Mouse (Mus musculus): ENCODE data around the gene Xpnpep1. TPM values are rescaled to one million over a fixed set of nuclear protein-coding genes. Genes with fewer than 3 reads are reported as not detected.

Gene Xpnpep1
- polyA plus RNA-seq, 1 experiment from 2014 or later: 167 TPM

- 49% methylated on average over 12 of the region's 12 CpGs for WGBS
- Histone ChIP-seq H3K27me3 (no peaks in the 10 kb centered on the region), H3K9ac (no peak overlapping the region), H3K4me1 (peaks cover 21% of the 10 kb centered on the region), H3K36me3 (no peaks in the 10 kb centered on the region), H3K4me2 (no peak overlapping the region), H3K4me3 (no peak overlapping the region), H3K9me3 (no peaks in the 10 kb centered on the region), H3K27ac (no peak overlapping the region)
- ATAC-seq (ENCODE audit: borderline replicate concordance, extremely low read depth, low FRiP score, low TSS enrichment): no peak
Measured at GRCm38 (mm10) chr19:53064292-53064971, 24.4 kb upstream of the Xpnpep1 start.

- H3K9ac ChIP-seq: no peak overlapping the region
- H3K27me3 ChIP-seq: no peaks in the 10 kb centered on the region
- ATAC-seq (ENCODE audit: borderline replicate concordance, extremely low read depth, low FRiP score, low TSS enrichment): no peak
- no peaks in the 10 kb centered on the region for H3K9me3 ChIP-seq
- H3K27ac ChIP-seq: no peak overlapping the region
- H3K4me3 ChIP-seq: no peak overlapping the region
- no peak overlapping the region for H3K4me2 ChIP-seq
- 48% methylated on average over 3 of the region's 3 CpGs for WGBS
- H3K36me3 ChIP-seq: no peaks in the 10 kb centered on the region
- peaks cover 19% of the 10 kb centered on the region for H3K4me1 ChIP-seq
Measured at GRCm38 (mm10) chr19:53062046-53062445, 22.0 kb upstream of the Xpnpep1 start.

GRCm38 (mm10) chr19:53059344-53060111, 19.5 kb upstream of the Xpnpep1 start:
- H3K4me1 ChIP-seq: 0 out of 2 replicates have a peak, but pooled peaks cover 3% of the 10 kb centered on the region
- H3K4me3 ChIP-seq: no peak overlapping the region
- H3K36me3 ChIP-seq: no peaks in the 10 kb centered on the region
- peak; percentile 7; the same call in 1 of the 2 replicates for ATAC-seq (ENCODE audit: borderline replicate concordance, extremely low read depth, low FRiP score, low TSS enrichment)
- H3K27ac ChIP-seq: no peak overlapping the region
- no peaks in the 10 kb centered on the region for H3K27me3 ChIP-seq
- no peak overlapping the region for H3K9ac ChIP-seq
- no peaks in the 10 kb centered on the region for H3K9me3 ChIP-seq
- no peak overlapping the region for H3K4me2 ChIP-seq
- 80% methylated on average over 16 of the region's 16 CpGs for WGBS

GRCm38 (mm10) chr19:53058726-53059334, 18.8 kb upstream of the Xpnpep1 start:
- H3K27ac ChIP-seq: no peak overlapping the region
- WGBS: 73% methylated on average over 8 of the region's 8 CpGs
- H3K36me3 ChIP-seq: no peaks in the 10 kb centered on the region
- peak; percentile 67; the same call in 1 of the 2 replicates for ATAC-seq (ENCODE audit: borderline replicate concordance, extremely low read depth, low FRiP score, low TSS enrichment)
- no peaks in the 10 kb centered on the region for H3K4me1 ChIP-seq
- H3K4me2 ChIP-seq: no peak overlapping the region
- no peak overlapping the region for H3K9ac ChIP-seq
- H3K9me3 ChIP-seq: no peaks in the 10 kb centered on the region
- no peaks in the 10 kb centered on the region for H3K27me3 ChIP-seq
- no peak overlapping the region for H3K4me3 ChIP-seq

- Histone ChIP-seq H3K27ac (no peak overlapping the region), H3K4me2 (no peak overlapping the region), H3K36me3 (no peaks in the 10 kb centered on the region), H3K4me1 (no peaks in the 10 kb centered on the region), H3K27me3 (no peaks in the 10 kb centered on the region), H3K9me3 (no peaks in the 10 kb centered on the region), H3K9ac (no peak overlapping the region), H3K4me3 (no peak overlapping the region)
- ATAC-seq (ENCODE audit: borderline replicate concordance, extremely low read depth, low FRiP score, low TSS enrichment): no peak
- 68% methylated on average over 16 of the region's 16 CpGs for WGBS
Measured at GRCm38 (mm10) chr19:53057980-53058725, 18.1 kb upstream of the Xpnpep1 start.

GRCm38 (mm10) chr19:53053355-53053754, 13.3 kb upstream of the Xpnpep1 start:
- WGBS: 79% methylated on average over 16 of the region's 16 CpGs
- no peaks in the 10 kb centered on the region for H3K27me3 ChIP-seq
- no peak overlapping the region for H3K4me3 ChIP-seq
- peaks cover 11% of the 10 kb centered on the region; the same call in 1 of the 2 replicates for H3K4me1 ChIP-seq
- no peaks in the 10 kb centered on the region for H3K9me3 ChIP-seq
- no peak for ATAC-seq (ENCODE audit: borderline replicate concordance, extremely low read depth, low FRiP score, low TSS enrichment)
- H3K27ac ChIP-seq: no peak overlapping the region
- no peaks in the 10 kb centered on the region for H3K36me3 ChIP-seq
- no peak overlapping the region for H3K9ac ChIP-seq
- no peak overlapping the region for H3K4me2 ChIP-seq

GRCm38 (mm10) chr19:53052031-53052670, 12.1 kb upstream of the Xpnpep1 start:
- no peaks in the 10 kb centered on the region for H3K36me3 ChIP-seq
- no peak overlapping the region for H3K9ac ChIP-seq
- no peak overlapping the region for H3K4me2 ChIP-seq
- no peaks in the 10 kb centered on the region for H3K9me3 ChIP-seq
- 36% methylated on average over 19 of the region's 19 CpGs for WGBS
- no peak for ATAC-seq (ENCODE audit: borderline replicate concordance, extremely low read depth, low FRiP score, low TSS enrichment)
- no peak overlapping the region for H3K27ac ChIP-seq
- peaks cover 18% of the 10 kb centered on the region for H3K4me1 ChIP-seq
- H3K4me3 ChIP-seq: no peak overlapping the region
- no peaks in the 10 kb centered on the region for H3K27me3 ChIP-seq

GRCm38 (mm10) chr19:53051288-53051985, 11.4 kb upstream of the Xpnpep1 start:
- no peak for ATAC-seq (ENCODE audit: borderline replicate concordance, extremely low read depth, low FRiP score, low TSS enrichment)
- 80% methylated on average over 18 of the region's 18 CpGs for WGBS

GRCm38 (mm10) chr19:53050100-53050499, 10.1 kb upstream of the Xpnpep1 start:
- Histone ChIP-seq H3K27me3 (no peaks in the 10 kb centered on the region), H3K36me3 (no peaks in the 10 kb centered on the region), H3K27ac (0 out of 2 replicates have a peak overlapping the region, but pooled peaks have one; percentile 12), H3K4me3 (no peak overlapping the region), H3K9ac (no peak overlapping the region), H3K4me2 (no peak overlapping the region), H3K9me3 (no peaks in the 10 kb centered on the region), H3K4me1 (peaks cover 18% of the 10 kb centered on the region)
- 85% methylated on average over 3 of the region's 3 CpGs for WGBS
- no peak for ATAC-seq (ENCODE audit: borderline replicate concordance, extremely low read depth, low FRiP score, low TSS enrichment)

More at GRCm38 (mm10) chr19:53051288-53051985, 11.4 kb upstream of the Xpnpep1 start:
- Histone ChIP-seq H3K27ac (no peak overlapping the region), H3K36me3 (no peaks in the 10 kb centered on the region), H3K4me1 (peaks cover 18% of the 10 kb centered on the region), H3K9me3 (no peaks in the 10 kb centered on the region), H3K4me2 (no peak overlapping the region), H3K4me3 (no peak overlapping the region), H3K27me3 (no peaks in the 10 kb centered on the region), H3K9ac (no peak overlapping the region)

GRCm38 (mm10) chr19:53047208-53047607, 7.2 kb upstream of the Xpnpep1 start:
- H3K9me3 ChIP-seq: no peaks in the 10 kb centered on the region
- WGBS: 37% methylated on average over 5 of the region's 5 CpGs
- H3K4me1 ChIP-seq: peaks cover 23% of the 10 kb centered on the region
- no peak overlapping the region for H3K4me3 ChIP-seq
- no peak overlapping the region for H3K9ac ChIP-seq
- H3K27ac ChIP-seq: peak overlapping the region; percentile 79
- H3K4me2 ChIP-seq: no peak overlapping the region
- H3K36me3 ChIP-seq: no peaks in the 10 kb centered on the region
- H3K27me3 ChIP-seq: no peaks in the 10 kb centered on the region
- peak; percentile 62; the same call in 1 of the 2 replicates for ATAC-seq (ENCODE audit: borderline replicate concordance, extremely low read depth, low FRiP score, low TSS enrichment)
